Mouse (Mus musculus) spleen, adult 2 months (tissue): Measurements from ENCODE around the gene Plekha4. TPM values are rescaled to one million over a fixed set of nuclear protein-coding genes. Genes with fewer than 3 reads are reported as not detected.
"Not testable (repeated sequence)": the region's sequence is repeated elsewhere in the genome, so short reads cannot be mapped to it uniquely, and the experiment has no call there.

Source experiments
- DNase-seq, 2 experiments: peaks; one replicate each; pipeline versions ENCODE4 v3.0.0 to v3.0.0-alpha.2; 2012 to 2021; ENCODE audit warnings: low spot score in 2 of 2, low read depth in 1 of 2
- H3K27ac ChIP-seq: fragments of 200-500 bp; 2 replicates; pipeline ENCODE4 v1.5.1; 2012; ENCODE audit warnings: low read length, inconsistent platforms; ENCODE audit not compliant: insufficient read depth
- H3K27me3 ChIP-seq: fragments of 200-500 bp; 2 replicates; pipeline ENCODE4 v1.6.1; 2012; ENCODE audit warnings: mild to moderate bottlenecking, moderate library complexity, low read length, inconsistent platforms; ENCODE audit not compliant: control insufficient read depth, insufficient read depth
- H3K36me3 ChIP-seq: fragments of 200-500 bp; 2 replicates; pipeline ENCODE4 v1.6.1; 2012; ENCODE audit warnings: mild to moderate bottlenecking, low read length, inconsistent platforms; ENCODE audit not compliant: control insufficient read depth, insufficient read depth
- H3K4me1 ChIP-seq: fragments of 200-500 bp; 2 replicates; pipeline ENCODE4 v1.6.1; 2011; ENCODE audit warnings: inconsistent platforms; ENCODE audit not compliant: control insufficient read depth, insufficient read depth, insufficient read length
- H3K4me3 ChIP-seq: fragments of 200-500 bp; 2 replicates; pipeline ENCODE4 v1.5.1; 2011; ENCODE audit warnings: mild to moderate bottlenecking, inconsistent platforms; ENCODE audit not compliant: insufficient read depth, insufficient read length; ENCODE audit errors: extremely low read depth
- CTCF ChIP-seq: fragments of 200-500 bp; IDR thresholded peaks from 2 replicates; pipeline ENCODE4 v1.5.1; 2011; ENCODE audit warnings: mild to moderate bottlenecking, inconsistent platforms; ENCODE audit not compliant: insufficient read depth, insufficient read length, insufficient replicate concordance; ENCODE audit errors: extremely low read depth
- POLR2A ChIP-seq: fragments of 200-500 bp; IDR thresholded peaks from 2 replicates; pipeline ENCODE4 v1.6.1; 2011; ENCODE audit warnings: low read depth, low read length, inconsistent platforms
- WGBS: fragments of 180-500 bp; shearing (Covaris S2); methylation state at CpG from one replicate; pipeline ENCODE4 v1.1.7; 2018; 5-methylcytosine and 5-hydroxymethylcytosine counted together
- polyA plus RNA-seq: library from polyadenylated mRNA; depleted of rRNA; stranded (reverse); fragments of >200 nt; gene quantifications from 2 replicates; pipeline ENCODE4 v1.2.3, GENCODE M21; 2012

Plekha4 gene
- polyA plus RNA-seq, 1 experiment: 6.5 TPM

DNA sequence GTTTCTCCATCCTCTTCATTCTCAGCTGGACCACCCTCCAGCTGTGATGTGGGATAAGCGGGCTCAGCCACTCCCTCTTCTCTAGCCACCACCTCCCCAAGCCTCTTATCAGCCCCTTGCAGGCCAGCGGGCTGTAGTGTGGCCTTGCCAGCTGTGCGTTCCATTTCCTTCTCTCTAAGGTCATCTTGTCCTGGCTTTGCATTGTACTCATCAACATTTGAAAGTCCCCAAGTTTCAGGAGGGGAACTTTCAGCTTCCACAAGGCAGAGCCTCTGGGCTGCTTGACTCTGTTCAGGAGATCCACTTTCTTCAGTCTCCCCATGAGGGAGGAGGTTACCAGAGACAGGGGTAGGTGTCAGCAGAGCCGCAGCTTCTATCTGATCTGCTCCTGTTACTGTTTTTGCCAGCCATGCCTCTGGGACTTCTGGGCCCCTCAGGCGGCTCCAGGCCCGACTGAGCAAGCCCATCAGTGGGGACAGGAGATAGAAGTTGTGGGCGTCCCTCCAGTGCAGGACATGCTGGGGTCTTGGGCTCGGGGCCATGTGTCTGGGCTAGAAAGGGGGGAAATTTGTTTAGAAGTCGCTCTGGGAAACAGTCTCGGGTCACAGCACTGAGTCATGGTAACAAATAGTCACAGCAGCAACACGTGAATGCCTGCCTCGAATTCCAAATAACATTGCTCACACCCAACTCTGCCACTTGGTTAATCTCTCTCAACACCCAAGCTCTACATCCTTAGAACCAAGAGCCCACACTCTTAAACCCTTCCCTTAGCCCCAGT lies 1.1 kb upstream of the Plekha4 start:
- DNase-seq: no peak
- 30% methylated on average over 12 of the region's 12 CpGs for WGBS
- peaks cover 6% of the 10 kb centered on the region; the same call in 1 of the 2 replicates for H3K4me1 ChIP-seq
- H3K36me3 ChIP-seq: peaks cover 7% of the 10 kb centered on the region
- peak overlapping the region; percentile 95 for H3K27ac ChIP-seq
- TF ChIP-seq POLR2A (no peak; the same call in 1 of the 2 replicates), CTCF (no peak)
- no peaks in the 10 kb centered on the region for H3K27me3 ChIP-seq
- peak overlapping the region; percentile 85 for H3K4me3 ChIP-seq

DNA sequence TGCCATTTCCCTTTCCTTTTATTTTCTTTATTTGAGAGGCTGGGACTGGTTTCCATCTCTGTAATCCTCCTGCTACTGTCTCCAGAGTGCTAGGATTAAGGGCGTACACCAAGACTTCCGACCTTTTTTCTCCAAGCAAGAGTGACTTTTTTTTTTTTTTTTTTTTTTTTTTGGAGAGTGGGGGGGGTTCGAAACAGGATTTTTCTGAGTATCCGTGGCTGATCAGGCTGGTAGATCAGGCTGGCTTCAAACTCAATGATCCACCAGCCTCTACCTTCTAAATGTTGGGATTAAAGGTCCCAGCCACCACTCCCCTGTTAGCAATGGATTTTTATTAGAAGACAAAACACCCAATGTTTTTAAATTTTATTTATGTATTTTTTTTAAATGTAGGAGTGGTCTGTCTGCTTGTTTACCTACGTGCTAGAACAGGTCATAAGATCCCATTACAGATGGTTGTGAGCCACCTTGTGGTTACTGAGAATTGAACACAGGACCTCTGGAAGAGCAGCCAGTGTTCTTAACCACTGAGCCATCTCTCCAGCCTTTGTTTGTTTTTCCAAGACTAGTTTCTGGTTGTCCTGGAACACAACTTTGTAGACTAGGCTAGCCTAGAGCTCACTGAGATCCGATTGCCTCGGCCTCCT lies 467 bp downstream of the Plekha4 start:
- no peak for TF ChIP-seq POLR2A
- TF ChIP-seq CTCF: no peak
- Histone ChIP-seq H3K27me3 (no peaks in the 10 kb centered on the region), H3K36me3 (peaks cover 7% of the 10 kb centered on the region), H3K4me1 (peaks cover 6% of the 10 kb centered on the region; the same call in 1 of the 2 replicates), H3K4me3 (peak overlapping the region; percentile 85), H3K27ac (peak overlapping the region; percentile 95)
- DNase-seq: peak in 1 of 2 experiments; percentile 48
- WGBS: 18% methylated on average over 7 of the region's 7 CpGs

DNA sequence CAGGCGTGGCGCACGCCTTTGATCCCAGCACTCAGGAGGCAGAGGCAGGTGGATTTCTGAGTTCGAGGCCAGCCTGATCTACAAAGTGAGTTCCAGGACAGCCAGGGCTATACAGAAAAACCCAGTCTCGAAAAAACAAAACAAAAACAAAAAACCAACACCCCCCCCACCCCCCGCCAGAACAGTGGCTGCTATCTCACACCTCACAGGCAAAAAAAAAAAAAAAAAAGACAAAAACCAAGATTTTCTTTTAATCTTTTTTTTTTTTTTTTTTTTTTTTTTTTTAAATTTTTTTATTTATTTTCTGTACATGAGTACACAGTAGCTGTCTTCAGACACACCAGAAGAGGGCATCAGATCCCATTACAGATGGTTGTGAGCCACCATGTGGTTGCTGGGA lies 1.0 kb downstream of the Plekha4 start:
- H3K4me1 ChIP-seq: not testable (repeated sequence)

DNA sequence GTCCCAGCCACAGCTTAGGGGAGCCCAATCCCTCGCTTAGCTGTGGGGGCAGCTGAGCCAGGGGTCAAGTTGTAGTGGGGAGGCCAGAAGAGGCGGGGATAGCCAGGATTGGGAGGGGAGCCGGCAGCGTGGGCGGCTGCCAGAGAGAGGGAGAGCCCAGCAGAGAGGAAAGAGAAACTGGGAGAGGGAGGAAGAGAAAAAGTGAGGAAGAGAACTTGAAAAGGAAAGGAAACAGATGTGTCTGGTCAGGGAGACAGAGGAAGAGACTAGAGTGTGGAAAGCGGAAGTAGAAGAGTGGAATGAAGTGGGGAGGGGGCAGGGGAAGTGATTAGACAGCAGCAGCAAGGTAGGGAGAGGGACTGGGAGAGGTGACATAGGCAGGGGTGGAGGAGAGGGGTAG lies 3.3 kb downstream of the Plekha4 start:
- Histone ChIP-seq H3K4me1 (peaks cover 6% of the 10 kb centered on the region; the same call in 1 of the 2 replicates), H3K4me3 (no peak overlapping the region), H3K27ac (no peak overlapping the region; the same call in 1 of the 2 replicates), H3K27me3 (no peaks in the 10 kb centered on the region), H3K36me3 (no peaks in the 10 kb centered on the region)
- no peak for DNase-seq
- 11% methylated on average over 6 of the region's 6 CpGs for WGBS
- TF ChIP-seq CTCF: no peak
- TF ChIP-seq POLR2A: no peak

More for the DNA sequence above, 1.0 kb downstream of the Plekha4 start:
- not testable (repeated sequence) for H3K4me3 ChIP-seq, H3K27me3 ChIP-seq, H3K27ac ChIP-seq, DNase-seq, H3K36me3 ChIP-seq
- WGBS: 76% methylated on average over 6 of the region's 6 CpGs

DNA sequence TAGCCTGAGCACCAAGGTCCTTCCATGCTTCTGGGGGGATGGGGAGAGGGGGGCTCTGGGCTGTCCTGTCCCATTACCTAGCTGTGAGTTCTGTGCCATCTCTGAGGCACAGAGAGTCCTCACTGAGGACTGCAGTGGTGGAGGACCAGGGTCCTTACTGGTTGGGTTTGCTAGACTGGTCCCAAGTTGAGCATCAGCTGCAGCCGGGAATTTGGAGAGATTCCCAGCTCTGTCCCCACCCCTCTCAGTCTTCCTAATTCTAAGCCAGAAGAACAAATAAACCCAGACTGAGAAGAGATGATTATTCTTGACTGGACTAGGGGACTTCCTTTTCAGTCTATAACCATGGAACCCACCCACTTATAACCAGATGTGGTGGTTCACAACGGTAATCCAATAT lies 4.5 kb downstream of the Plekha4 start:
- H3K36me3 ChIP-seq: no peaks in the 10 kb centered on the region
- DNase-seq: no peak
- WGBS: 66% methylated on average over 2 of the region's 2 CpGs
- no peaks in the 10 kb centered on the region for H3K27me3 ChIP-seq
- H3K4me3 ChIP-seq: no peak overlapping the region
- no peak overlapping the region for H3K27ac ChIP-seq
- no peak for TF ChIP-seq POLR2A
- TF ChIP-seq CTCF: no peak
- no peaks in the 10 kb centered on the region for H3K4me1 ChIP-seq

DNA sequence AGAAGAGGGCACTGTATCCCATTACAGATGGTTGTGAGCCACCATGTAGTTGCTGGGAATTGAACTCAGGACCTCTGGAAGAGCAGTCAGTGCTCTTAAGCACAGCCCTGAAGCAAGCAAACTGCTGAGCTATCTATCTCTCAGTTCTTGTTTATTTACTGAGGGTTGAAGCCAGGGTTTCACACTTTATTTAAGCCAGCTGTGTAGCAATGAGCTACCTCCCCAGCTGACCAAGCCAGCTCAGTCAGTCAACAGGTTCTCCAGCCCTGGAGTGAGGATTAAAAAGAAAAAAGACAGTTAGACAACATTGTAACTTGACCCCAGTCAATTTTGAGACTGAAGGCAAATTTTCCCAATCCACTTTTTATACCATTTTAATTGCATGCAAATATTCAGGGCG lies 9.5 kb downstream of the Plekha4 start:
- DNase-seq: no peak
- TF ChIP-seq CTCF: no peak
- TF ChIP-seq POLR2A: no peak
- Histone ChIP-seq H3K27me3 (no peaks in the 10 kb centered on the region), H3K4me1 (no peaks in the 10 kb centered on the region), H3K4me3 (no peak overlapping the region), H3K36me3 (no peaks in the 10 kb centered on the region), H3K27ac (no peak overlapping the region)
- WGBS: 93% methylated on average over 1 of the region's 1 CpGs

DNA sequence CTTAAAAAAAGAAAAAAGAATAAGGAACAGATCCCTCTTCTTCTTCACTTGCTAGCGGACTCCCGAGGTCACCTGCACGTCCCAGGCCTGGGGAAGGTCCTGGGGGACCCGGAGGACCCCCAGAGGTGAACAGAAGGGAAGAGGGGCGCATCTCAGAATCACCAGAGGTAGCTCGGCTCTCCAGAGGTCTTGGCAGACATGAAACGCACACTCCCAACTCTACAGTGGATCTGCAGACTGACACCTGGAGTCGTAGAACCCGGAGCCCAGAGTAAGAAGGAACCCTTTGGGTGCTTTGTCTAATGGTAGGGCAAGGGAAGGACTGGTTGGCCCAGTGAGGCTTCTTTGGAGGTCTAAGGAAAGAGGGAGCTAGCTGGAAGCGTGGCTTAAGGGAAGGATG lies 11.5 kb downstream of the Plekha4 start:
- H3K4me3 ChIP-seq: no peak overlapping the region
- 88% methylated on average over 10 of the region's 10 CpGs for WGBS
- TF ChIP-seq CTCF (no peak), POLR2A (no peak)
- H3K27ac ChIP-seq: no peak overlapping the region
- no peaks in the 10 kb centered on the region for H3K4me1 ChIP-seq
- H3K27me3 ChIP-seq: no peaks in the 10 kb centered on the region
- no peak for DNase-seq
- no peaks in the 10 kb centered on the region for H3K36me3 ChIP-seq
